Mouse (Mus musculus) gastrocnemius, postnatal 4 days (tissue): Measurements from ENCODE around the gene Lekr1. TPM values are rescaled to one million over a fixed set of nuclear protein-coding genes. Genes with fewer than 3 reads are reported as not detected.

ENCODE experiments used
- DNase-seq, 2 experiments: peaks; one replicate each; pipeline ENCODE4 v3.0.0; 2021 to 2022; ENCODE audit warnings: low spot score in 2 of 2, mixed read lengths in 2 of 2
- microRNA-seq: library from miRNA; unstranded; fragments of <30 nt; microRNA quantifications from one replicate; pipeline ENCODE4 v1.2.0, GENCODE M21; 2021
- total RNA-seq, 2 experiments: library from RNA; stranded (reverse); gene quantifications; 2 replicates each; pipeline ENCODE4 v1.2.3; 2021

The Lekr1 gene
- total RNA-seq, 2 experiments from 2014 or later: 2.2 to 2.8 TPM

DNA sequence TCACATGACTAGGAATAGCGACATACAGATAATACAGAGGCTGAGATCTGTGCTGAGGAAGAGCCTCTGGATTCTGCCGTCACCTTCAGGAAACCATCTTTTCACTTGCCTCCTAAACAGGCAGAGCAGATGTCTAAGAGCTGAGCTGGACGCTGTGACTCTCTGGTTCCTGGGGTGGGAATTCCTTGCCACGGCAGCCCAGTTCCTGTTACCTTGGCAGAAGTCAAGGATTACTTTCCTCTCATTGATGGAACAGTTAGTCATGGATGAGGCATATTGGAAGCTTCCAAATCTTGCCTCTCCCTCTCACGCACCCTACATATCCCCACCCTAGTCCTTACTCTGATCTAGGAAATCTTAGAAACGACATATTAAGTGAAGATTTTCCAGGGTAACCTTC, 203.7 kb downstream of the Lekr1 start:
- DNase-seq: peak in 1 of 2 experiments; percentile 6

GRCm38 (mm10) chr3:65871188-65871603, 205.2 kb downstream of the Lekr1 start:
- peak; percentile 49 to 78 for DNase-seq

GRCm38 (mm10) chr3:65871609-65872272, 205.7 kb downstream of the Lekr1 start:
- DNase-seq: no peak

- no peak for DNase-seq
Observed at GRCm38 (mm10) chr3:65873093-65873830, 207.2 kb downstream of the Lekr1 start.

Small RNA genes lying within 50 kb of the gene (microRNA-seq; reads per million reads assigned to microRNA genes)
- not detected for gene Mir8120

Other genes with a start within 250 kb of the Lekr1 start
- gene Tiparp, start 137.8 kb upstream of the Lekr1 start, total RNA-seq: 10 to 100 TPM; 11.5 to 12.6 TPM